Mouse (Mus musculus): ENCODE measurements at regions not wholly inside any gene's neighbourhood (a gene's known extent, or its start where the extent isn't known, plus 50 kb on each side); places are given as distances from the start of the nearest gene placed in this dataset.

DNA sequence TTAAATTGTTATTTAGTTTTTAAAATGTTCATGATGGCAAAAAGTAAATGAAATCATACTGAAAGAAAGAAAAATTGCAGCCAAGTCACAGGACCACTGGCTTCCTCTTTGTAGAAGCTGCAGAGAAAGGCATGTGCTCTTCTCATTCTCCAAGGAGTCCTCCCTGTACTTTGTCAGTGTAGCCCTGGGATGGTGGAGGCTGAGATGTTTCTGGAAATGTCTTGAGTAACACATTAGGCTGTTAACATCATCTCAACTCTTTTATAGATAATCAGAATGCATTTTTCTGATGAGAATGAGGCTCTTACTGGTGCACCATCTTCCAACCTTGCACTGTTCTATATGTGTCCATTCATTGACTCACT is 128.3 kb upstream of the Tle1 start:
- no peak for DNase-seq (ENCODE audit: low spot score)

DNA sequence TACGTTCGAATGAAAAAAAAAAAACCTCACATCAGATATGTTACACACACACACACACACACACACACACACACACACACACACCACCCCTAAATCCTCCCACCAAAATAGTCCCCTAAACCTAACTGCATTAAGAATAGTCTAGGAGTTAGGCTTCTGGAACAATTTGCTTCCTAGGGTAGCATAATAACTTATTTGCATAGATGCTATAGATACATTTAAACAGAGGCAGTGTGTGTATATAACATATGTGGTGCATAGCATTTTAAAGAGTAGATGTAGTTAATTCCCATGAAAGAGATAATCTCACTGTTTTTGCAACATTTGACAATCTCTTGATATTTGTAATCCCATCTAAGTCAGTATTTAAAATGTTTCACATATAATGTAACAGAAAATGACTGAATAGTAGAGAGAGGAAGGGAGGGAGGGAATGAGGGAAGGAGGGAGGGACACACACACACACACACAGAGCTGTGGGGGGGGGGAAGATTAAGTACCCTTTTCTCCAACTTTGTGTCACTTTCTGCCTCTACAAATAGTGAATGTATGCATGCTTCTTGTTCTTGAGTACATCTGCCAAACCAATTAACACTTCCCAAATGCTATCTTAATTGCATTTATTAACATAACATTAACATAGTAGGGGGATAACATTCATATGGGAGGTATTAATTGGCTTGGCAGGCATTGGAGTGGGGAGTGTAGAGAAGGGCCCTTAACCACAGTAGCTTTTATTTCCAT is 127.7 kb upstream of the Tle1 start:
- DNase-seq (ENCODE audit: low spot score): no peak

DNA sequence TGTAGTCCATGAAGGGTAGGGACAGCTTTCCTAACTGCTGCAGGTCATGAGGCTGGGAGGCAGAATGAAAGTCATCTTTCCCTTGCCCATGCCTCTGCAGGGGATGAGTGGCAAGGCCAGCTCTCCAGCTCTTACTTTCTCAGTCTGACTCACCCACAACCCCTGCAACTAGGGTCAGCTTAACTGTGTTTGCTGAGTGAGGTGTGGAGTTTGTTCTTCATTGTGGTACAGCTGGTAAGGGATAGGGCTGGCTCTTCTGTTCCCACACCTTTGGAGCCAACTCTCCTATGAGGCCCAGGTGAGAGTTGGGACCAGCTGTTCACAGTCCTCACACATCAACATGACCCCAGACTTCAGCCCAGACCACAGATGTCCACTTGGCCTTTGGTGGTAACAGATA is 124.2 kb upstream of the Tle1 start:
- no peak for DNase-seq (ENCODE audit: low spot score)

DNA sequence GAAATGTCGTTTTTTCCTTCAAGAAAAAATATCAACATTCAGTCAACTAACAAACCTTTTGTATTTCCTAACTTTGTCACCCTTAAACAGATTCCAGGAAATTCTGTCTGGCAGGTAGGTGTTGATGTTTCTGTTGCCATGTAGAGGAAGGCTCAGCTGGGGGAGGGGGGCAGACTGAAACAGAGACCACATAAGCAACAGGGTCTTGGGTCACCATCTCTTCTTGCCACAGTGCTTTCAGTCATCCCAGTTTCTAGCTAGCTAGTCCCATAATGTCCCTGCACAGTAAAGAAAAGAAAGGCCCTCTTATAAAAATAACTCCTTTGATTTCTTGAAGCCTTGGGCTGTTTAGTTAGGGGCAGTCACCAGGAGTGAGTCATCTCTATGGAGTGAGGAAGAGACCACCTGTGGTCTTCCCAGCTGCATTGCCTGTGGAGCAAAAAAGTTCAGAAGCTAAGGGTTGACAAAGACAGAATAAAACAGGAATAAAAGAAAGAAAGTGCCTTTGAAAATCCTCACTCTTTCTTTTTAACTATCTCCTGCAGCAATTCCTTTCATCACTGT is 84.5 kb upstream of the Tle1 start:
- DNase-seq (ENCODE audit: low spot score): peak; percentile 12

DNA sequence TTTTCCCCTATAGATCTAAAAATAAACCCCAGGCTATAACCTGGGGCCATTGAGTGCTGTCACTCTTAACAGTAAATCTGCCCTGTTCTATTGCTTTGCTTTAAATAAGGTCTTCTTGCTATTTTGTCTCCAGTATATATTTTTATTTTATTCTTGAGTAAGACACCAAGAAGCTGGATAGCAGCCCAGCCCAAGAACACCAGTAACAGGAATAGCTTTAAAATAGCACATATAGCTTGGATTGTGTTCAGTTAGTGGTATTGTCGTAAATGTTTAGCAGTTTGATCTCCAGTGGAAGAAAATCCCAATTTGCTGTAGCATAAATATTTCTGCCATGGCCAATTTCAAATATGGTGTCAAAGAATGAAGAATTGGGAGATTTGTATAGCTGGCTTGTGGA is 49.8 kb upstream of the Tle1 start:
- no peak for DNase-seq (ENCODE audit: low spot score)
